Mouse (Mus musculus): Measurements from ENCODE around the gene Rsph6a.

Rsph6a gene

GRCm38 (mm10) chr7:19054047-19054776 is at the start of gene Rsph6a:
TSS of gene Rsph6a (plus strand) at chr7:19054690.
- DNase-seq (ENCODE audit: low spot score): no peak

GRCm38 (mm10) chr7:19005417-19006121 is 48.9 kb upstream of the Rsph6a start:
- DNase-seq (ENCODE audit: low spot score): no peak

GRCm38 (mm10) chr7:19006476-19006875 is 48.0 kb upstream of the Rsph6a start:
- peak; percentile 38 for DNase-seq (ENCODE audit: low spot score)

GRCm38 (mm10) chr7:19007026-19007977 is 47.2 kb upstream of the Rsph6a start:
- DNase-seq (ENCODE audit: low spot score): no peak

- DNase-seq (ENCODE audit: low spot score): no peak
These were observed 43.9 kb upstream of the Rsph6a start for GRCm38 (mm10) chr7:19010581-19010980.

DNA sequence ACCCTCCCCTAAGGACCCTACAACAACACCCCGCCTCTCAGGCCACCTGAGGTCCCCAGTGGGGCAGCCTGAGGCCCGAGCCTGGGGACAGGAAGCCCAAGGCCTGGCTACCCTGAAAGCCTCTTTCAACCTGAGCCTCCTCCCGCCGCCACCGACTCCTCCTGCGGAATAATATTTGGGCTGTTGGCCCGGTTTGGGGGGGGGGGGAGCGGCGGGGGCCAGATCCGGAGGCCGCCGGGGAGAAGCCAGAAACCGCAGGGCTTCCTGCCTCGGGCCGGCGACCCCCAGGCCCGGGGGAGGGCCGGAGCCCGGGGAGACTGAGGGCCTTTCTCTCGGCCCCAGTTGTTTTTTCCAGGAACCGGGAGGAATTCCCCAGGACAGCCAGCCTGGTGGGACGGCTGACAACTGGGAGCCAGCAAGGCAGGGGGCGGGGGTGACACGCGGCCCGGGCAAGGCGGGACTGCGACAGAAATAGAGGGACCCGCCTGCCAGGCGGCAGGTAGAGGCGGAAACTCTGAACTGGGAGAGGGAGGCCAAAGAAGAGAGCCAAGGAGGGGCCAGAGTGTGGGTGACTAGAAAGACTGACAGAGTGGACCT is 42.4 kb upstream of the Rsph6a start:
- DNase-seq (ENCODE audit: low spot score): peak; percentile 26

- DNase-seq (ENCODE audit: low spot score): no peak
These were observed 41.6 kb upstream of the Rsph6a start for GRCm38 (mm10) chr7:19012882-19013281.

DNA sequence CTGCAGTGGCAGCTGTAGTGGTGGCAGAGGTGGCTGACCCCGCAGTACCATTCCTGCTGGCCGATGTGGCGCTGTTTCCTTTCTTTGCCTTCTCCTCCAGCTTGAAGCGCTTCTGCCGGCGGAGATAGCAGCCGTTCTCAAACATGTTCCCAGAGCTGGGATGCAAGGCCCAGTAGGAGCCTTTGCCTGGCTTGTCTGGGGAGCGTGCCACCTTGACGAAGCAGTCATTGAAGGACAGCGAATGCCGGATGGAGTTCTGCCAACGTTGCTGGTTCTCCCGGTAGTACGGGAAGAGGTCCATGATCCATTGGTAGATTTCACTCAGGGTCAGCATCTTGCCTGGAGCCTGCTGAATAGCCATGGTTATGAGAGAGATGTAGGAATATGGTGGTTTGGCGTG is 40.0 kb upstream of the Rsph6a start:
- no peak for DNase-seq (ENCODE audit: low spot score)

DNA sequence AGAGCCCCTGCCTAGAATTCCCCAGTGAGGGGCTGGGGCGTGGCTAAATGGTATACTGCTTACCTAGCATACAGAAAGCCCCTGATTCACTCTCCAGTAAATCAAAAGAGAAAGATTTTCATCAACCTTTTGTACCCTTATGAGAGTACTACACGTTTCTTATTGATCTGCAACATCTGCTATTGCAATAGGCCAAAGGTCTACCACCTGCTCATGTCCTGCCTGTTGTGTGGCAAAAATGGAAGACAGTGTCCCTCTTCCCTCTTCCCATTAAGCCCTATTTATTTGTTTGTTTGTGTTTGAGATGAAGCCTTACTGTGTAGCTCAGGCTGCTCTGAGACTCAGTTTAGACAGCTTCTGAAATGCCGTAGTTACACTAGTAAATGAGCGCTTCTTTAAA is 38.4 kb upstream of the Rsph6a start:
- DNase-seq (ENCODE audit: low spot score): no peak

DNA sequence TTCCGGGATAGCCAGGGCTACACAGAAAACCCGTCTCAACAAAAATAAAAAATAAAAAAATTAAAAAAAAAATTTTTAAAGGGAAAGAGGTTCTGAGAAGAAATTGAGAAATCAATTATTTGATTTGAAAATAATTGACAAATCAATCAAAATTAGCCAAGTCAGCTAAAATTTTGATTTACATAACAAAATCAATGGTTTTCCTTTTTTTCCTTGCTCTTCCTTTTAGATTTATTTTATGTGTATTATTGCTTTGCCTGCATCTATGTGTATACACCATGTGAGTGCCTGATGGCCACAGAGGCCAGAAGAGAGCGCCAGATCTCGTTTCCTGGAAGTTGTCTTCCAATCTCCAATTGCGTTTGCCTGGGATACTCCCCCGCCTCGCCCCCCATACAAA is 36.6 kb upstream of the Rsph6a start:
- no peak for DNase-seq (ENCODE audit: low spot score)

- DNase-seq (ENCODE audit: low spot score): no peak
These were observed 33.4 kb upstream of the Rsph6a start for GRCm38 (mm10) chr7:19021048-19021447.

DNA sequence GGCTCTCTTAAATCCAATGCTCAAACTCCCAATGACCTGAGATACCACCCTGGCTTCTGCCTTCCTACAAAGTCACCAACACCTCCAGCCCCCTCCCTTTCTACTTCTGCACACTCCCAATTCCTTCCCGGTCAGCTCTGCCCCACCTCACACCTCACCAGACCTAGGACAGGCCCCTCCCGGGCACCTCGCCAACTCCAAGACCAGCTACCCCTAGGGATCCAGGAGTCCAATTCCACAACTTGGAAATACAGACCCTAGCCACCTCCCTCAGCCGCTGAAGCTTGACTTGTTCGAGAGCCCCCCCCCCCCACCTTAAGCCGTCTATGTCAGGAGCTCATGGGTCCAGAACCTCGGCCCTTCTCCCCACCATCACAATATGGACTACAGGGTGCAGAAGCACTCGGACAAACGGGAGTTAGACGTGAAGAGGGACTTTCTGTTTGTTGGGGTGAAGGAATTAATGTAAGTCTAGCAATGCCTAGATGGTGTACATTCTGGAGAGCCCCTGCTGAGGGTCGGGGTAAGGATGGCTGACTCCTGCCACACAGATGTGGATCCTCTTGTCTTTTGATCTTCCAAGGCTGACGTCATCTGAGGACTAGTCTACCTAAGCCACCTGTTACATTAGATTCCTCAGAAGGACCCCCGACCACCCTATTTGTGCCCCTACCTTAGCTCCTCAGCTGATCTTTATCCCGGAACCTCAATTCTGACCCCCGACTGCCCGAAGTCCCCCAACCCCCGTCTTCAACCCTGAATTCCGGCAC is 32.1 kb upstream of the Rsph6a start:
- DNase-seq (ENCODE audit: low spot score): no peak

DNA sequence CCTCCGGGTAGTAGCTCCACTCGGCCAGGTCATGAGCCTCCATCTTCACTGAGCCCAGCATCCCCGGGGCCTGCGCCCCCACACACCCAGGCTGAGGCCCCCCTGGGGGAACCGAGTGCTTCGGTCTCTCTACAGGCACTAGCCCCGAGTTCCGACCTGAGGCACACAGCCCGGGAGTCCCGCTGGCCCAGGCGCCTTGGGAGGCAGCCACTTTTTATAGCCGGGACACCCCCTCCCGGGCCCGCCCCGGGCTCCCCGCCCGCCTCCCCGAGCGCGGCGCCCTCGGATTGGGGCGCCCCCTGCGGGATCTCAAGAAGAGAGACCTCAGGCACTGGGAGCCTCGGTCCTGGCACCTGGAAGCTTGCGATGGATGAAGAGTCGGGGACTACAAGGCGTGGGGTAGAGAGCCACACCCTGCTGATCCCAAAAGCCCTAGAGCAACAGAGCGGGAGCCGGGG is 31.1 kb upstream of the Rsph6a start, which contains the start of gene Foxa3:
Foxa3 (minus strand) TSS at position 182 of the 458 bp plus-strand sequence.
- DNase-seq (ENCODE audit: low spot score): no peak

GRCm38 (mm10) chr7:19024096-19024506 is 30.4 kb upstream of the Rsph6a start, which contains the start of gene Sympk:
TSS of gene Sympk (plus strand) at chr7:19024377.
- peak; percentile 79 for DNase-seq (ENCODE audit: low spot score)

GRCm38 (mm10) chr7:19024581-19025255 is 29.8 kb upstream of the Rsph6a start:
- no peak for DNase-seq (ENCODE audit: low spot score)

DNA sequence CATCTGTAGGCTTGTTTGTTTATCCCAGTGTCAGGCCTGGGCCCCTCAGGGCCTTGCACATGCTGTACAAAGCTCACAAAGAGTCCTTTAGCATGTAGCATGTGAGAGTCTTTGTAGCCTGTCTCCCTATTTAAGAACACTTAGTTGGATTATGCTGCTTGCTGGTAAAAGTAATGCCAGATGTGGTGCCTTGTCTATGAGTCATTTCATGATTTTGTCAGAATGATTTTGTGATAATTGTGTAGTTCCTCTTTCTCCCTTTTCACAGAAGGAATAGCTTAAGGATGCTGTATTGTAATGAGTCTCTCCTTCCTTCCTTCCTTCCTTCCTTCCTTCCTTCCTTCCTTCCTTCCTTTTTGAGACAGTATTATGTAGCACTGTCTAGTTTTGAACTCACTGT is 26.4 kb upstream of the Rsph6a start:
- no peak for DNase-seq (ENCODE audit: low spot score)

GRCm38 (mm10) chr7:19029084-19029653 is 25.3 kb upstream of the Rsph6a start:
- DNase-seq (ENCODE audit: low spot score): peak; percentile 29

- DNase-seq (ENCODE audit: low spot score): no peak
These were observed 22.8 kb upstream of the Rsph6a start for GRCm38 (mm10) chr7:19031641-19032040.

DNA sequence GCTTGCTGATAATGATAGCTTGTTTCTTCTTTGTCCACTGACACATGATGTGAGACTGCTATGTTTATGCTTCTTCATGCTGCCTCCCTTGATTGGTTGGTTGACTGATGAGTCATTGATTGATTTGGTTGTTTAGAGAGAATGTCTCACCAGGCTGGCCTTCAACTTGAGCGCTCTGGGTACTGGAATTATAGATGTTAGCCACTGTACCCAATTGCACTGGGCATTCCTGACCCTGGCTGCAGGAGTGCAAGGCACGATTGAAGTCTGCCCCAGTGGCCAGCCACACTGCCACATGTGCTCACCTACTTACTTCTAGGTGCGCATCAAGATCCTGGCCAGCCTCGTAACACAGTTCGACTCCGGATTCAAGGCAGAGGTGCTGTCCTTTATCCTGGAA is 9.9 kb upstream of the Rsph6a start:
- no peak for DNase-seq (ENCODE audit: low spot score)

Measured in ovary, postnatal 10 days (tissue).